Mouse (Mus musculus) kidney, adult 8-10 months (tissue): ENCODE results near the gene Farp1.

Experiments used
- DNase-seq, 2 experiments: peaks; one replicate each; pipeline ENCODE4 v3.0.0; 2022

The Farp1 gene

GRCm38 (mm10) chr14:121276016-121276415 lies 241.0 kb downstream of the Farp1 start:
- DNase-seq, result no peak

DNA sequence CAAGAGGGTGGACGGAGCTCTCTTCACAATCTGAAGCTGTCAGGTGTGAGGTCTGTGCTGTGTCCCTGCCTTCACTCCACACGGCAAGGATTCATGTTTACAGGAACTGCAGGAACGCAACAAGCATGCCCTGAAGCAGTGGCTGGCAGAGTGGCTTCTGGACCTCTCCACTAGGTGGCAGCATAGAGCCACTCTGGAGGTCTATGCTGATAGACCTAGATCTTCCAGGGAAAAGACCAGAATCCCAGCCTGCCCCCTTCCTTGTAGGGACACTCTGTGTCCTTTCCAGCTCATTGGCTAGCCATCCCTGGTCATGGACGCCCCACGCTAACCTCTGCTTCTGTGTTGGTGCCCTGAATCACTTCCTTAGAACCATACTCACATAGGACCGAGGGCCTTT lies 244.1 kb downstream of the Farp1 start:
- DNase-seq, result peak; percentile 63 to 82

DNA sequence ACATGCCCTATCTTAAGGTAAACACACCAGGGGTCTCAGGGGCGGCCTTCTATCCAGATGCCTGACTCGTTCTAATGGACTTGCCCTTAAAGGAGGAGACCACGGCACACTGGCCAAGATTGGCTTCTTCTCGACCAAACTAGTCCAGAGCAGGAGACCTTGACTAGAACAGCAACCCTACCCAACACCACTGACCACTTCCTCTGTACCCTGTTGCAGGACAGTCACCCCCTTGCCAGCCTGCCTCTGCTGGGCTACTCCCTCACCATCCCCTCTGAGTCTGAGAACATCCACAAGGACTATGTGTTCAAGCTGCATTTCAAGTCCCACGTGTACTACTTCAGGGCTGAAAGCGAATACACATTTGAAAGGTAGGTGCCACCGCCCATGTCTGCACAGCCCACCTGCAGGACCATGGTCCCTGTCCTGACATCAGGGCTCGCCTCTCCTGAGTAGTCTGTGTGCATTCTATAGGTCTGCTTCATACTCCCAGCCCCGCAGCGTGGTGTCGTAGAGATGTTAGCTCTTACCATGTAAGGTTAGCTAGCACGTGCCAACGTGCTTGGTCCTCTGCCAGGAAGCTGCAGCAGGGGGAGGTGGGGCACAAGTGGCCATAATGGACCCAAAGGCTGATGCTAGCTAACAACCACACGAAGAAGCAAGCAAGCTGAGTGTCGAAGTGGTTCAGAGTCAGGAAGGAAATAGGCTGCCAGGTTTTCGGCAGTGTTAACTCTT lies 245.8 kb downstream of the Farp1 start:
- peak; percentile 14 to 29 for DNase-seq

DNA sequence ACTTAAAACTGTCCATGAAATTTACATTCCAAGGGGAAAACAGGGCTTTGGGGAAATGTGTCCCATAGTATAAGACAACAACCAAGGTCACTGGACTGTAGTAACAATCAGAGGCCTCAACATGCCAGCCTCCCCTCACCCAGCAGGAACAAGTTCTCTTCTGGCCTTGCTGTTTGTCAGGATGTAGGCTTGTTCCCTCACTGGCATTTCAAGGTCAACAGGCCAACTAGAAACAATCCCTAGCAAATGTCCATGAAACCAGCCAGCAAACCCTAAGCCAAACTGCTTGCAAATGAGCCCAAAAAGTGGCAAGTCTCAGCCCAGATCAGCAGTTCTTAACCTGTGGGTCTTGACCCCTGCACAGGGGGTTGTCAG lies 246.3 kb downstream of the Farp1 start:
- no peak for DNase-seq

- no peak for DNase-seq
These were observed 250.6 kb downstream of the Farp1 start for GRCm38 (mm10) chr14:121285379-121286120.

DNA sequence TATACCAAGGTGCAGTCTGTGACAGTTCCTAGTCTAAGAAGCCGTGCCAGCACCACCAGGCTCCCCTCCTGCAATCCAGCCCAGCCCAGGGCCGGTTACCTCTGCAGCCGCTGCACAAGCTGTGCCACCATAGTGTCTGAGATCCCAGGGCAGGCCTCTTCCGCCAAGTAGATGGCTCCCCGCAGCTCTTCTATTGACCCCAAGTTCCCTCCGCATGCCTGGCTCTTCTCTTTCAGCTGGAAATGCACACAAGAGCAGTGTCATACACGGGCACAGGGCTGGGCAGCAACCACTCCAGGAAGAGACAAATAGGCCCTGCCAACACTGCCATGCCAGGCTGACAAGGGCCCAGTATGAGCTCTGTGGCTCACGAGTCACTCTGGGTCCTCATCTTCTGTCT lies 256.9 kb downstream of the Farp1 start:
- DNase-seq, result no peak

- no peak for DNase-seq
These were observed 257.4 kb downstream of the Farp1 start for GRCm38 (mm10) chr14:121292391-121292790.

GRCm38 (mm10) chr14:121294484-121294883 lies 259.5 kb downstream of the Farp1 start:
- DNase-seq, result no peak

GRCm38 (mm10) chr14:121297103-121297502 lies 262.1 kb downstream of the Farp1 start:
- DNase-seq, result no peak

DNA sequence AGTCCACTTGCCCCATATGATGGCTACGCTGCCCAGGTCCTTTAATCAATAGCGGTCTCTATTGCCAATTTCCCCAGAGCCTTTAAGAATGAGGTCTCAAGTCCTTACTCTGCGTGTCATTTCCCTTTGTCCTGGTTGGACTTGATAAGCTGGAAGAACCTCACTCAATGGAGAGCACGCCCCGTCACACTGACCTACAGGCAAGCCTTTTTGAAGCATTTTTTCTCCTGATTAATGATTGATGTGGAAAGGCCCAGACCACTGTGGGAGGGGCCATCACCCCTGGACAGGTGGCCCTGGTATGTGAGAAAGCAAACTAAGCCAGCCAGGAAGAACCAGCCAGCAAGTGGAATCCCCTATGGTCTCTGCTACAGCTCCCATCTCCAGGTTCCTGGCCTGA lies 263.5 kb downstream of the Farp1 start:
- DNase-seq, result peak; percentile 75 to 82

- DNase-seq, result no peak
These were observed 264.1 kb downstream of the Farp1 start for GRCm38 (mm10) chr14:121299093-121299492.

GRCm38 (mm10) chr14:121304523-121304922 lies 269.5 kb downstream of the Farp1 start:
- no peak for DNase-seq

DNA sequence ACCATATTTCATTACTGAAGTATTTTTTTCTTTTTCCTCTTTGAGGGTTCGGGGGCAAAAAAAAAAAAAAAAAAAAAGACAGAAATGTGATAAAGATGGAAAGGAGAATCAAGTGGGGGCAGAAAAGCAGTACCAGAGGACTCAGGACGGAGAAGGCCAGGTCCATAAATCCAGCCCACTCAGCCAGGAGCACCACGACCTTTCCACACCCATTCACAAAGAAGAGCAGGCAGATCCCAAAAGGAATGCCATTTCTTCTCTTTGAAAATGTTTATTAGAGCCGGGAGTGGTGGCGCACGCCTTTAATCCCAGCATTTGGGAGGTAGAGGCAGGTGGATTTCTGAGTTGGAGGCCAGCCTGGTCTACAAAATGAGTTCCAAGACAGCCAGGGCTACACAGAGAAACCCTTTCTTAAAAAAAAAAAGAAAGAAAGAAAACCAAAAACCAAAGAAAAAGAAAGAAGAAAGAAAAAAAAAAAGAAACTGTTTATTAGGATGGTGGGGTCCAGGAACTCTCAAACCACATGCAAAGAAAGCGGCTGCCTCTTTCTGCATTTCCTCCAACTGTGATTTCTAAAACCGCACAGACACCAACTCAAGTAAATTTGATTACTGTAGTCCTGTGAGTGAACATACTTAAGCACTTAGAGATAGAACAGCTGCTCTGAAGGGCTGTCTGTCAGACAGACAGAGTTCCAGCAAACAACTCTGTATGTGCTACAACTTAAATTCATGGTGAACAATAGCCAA lies 270.5 kb downstream of the Farp1 start:
- DNase-seq, result no peak

DNA sequence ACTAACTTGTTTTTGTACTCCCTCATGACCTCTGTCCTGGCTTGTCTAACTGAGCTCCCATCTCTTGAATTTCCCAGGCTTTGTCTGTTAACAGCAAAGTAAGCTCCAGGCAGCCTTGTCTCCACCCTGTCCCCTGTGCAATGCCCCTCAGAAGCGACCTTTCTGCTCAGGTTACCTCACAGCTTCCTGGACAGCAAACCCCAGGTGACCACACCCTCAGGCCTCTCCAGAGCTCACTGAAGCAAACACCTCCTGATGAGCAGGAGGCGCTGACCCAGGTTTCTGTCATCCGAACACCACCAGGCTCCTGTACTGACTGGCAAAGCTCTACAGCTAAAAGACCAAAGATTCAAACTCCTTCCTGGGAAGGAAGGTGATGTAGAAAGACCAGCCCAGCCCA lies 274.9 kb downstream of the Farp1 start:
- no peak for DNase-seq

GRCm38 (mm10) chr14:121310325-121311080 lies 275.5 kb downstream of the Farp1 start:
- no peak for DNase-seq

DNA sequence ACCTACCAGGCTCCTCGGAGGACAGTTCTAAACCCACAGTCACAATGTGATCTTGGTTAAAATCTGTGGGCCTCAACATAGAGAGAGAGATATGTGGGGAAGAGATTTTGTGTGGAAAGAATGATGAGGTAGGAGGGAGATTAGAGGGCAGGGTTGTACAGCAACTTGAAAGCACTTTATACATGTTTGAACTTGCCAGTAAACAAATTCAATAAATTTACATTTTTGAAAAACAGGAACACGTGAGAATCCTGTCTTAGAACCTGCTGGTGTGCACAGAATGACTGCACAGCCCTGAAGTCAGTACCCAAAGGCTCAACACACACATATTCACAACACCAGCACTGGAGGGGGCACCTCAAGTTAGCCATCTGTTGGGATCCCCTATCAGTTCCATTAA lies 276.1 kb downstream of the Farp1 start:
- DNase-seq, result no peak

- DNase-seq, result no peak
These were observed 278.3 kb downstream of the Farp1 start for GRCm38 (mm10) chr14:121313283-121313682.

GRCm38 (mm10) chr14:121314934-121315333 lies 279.9 kb downstream of the Farp1 start:
- DNase-seq, result no peak

DNA sequence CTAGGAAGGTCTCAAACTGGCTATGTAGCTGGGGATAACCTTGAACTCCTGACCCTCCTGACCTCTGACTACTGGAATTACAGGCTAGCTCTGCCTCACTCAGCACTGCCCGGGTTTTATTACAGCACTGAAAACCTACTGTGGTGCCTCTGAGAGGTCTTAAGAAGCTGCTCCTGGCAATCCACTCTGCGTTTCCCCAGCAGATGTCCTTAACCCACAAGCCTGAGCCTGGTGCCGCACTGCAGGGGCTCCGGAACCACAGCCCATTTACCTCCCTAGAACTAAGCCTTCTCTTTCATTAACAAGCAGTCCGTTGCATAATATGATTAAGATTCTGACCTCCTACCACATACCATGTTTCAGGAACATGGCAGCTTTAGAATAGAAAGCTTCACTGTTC lies 281.1 kb downstream of the Farp1 start:
- DNase-seq, result no peak

DNA sequence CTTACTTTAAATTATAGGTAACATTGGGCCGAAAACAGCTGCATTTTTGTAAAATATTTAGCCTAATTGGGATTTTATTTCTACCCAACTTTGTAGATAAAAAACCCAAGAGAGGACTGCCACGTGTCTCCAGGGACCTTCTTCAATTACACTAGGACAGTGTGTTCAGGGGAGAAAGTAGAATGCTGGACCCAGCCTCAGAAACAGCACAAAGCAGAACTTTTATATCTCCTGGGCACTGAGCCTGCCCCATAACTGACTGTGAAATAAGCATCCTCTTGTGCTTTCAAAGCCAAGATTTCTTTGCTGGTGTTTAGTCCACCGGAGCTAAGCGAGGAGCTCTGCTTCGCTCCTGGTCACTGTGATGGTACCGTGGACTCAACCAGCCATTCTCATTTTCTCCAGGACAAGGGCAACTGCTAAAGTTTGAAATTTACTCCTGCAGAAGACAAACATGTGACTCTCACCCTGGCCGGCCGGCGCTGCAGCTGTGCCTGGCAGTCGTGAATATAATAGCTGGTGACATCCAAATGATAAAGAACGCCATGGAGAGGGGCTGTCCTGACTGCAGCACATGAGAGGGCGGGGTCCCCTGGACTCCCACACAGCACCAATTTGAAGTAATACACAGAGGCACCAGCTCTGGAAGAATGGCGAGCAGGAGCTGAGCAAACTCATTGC lies 281.8 kb downstream of the Farp1 start:
- no peak for DNase-seq

DNA sequence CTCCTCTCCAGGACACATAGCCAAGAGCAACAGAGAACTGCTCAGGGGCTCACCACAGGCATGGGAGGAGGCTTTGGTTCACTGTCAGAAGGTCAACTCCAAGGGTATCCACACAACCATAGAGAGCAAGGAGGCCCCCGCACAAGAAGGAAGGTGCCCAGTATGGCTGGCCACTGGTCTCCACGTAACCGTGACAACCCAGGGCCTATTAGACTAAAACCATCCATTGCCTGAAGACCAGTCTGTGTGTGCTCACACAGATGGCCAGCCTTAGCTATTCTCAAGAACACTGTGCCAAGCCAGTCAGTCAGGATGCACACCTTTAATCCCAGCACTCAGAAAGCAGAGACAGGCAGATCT lies 282.3 kb downstream of the Farp1 start:
- no peak for DNase-seq

DNA sequence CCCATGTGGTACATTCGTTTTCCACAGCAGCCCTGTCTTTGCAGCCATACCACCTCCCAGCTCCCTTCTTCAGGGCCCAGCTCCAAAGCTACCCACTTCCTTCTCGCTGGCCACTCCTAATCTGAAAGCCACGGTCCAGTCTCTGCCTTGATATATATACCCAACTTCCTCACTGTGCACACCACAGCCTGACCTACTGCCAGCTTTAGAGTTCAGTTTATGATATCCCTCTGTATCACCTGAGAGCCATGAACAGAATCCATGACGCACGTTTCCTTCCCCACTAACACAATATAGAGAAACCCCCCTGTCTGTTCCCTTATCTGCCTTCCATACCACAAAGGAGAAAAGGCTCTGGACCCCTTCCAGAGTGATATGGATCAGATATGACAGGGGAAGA lies 283.4 kb downstream of the Farp1 start:
- no peak for DNase-seq

- DNase-seq, result no peak
These were observed 287.1 kb downstream of the Farp1 start for GRCm38 (mm10) chr14:121322150-121322549.
